Mouse (Mus musculus) heart, adult 2 months (tissue): ENCODE measurements around the gene Dgka.

Experiments
- CTCF ChIP-seq: fragments of 200-600 bp; IDR thresholded peaks from 2 replicates; pipeline ENCODE4 v1.8.1; 2022; ENCODE audit warnings: antibody characterized with exemption, mild to moderate bottlenecking, moderate library complexity
- EP300 ChIP-seq: fragments of 200-500 bp; IDR thresholded peaks from 2 replicates; pipeline ENCODE4 v1.6.1; 2011; ENCODE audit warnings: low read depth, low read length, control low read depth; ENCODE audit not compliant: insufficient read depth
- POLR2A ChIP-seq: fragments of 200-500 bp; IDR thresholded peaks from 2 replicates; pipeline ENCODE4 v1.6.1; 2011; ENCODE audit warnings: mild to moderate bottlenecking, low read depth, low read length, control low read depth; ENCODE audit not compliant: insufficient read depth

- no peak for TF ChIP-seq CTCF
- TF ChIP-seq POLR2A = no peak
- TF ChIP-seq EP300 = no peak
These were observed 2.5 kb upstream of the Dgka start for GRCm38 (mm10) chr10:128746972-128747645.
